Mouse (Mus musculus) myocyte (in vitro differentiated cells): ENCODE data around the gene Palmd.

Experiments used
- CEBPB ChIP-seq: IDR thresholded peaks from 2 replicates; pipeline ENCODE4 v1.6.1; 2011; ENCODE audit warnings: mild to moderate bottlenecking, moderate library complexity; ENCODE audit not compliant: poor library complexity, insufficient read depth, severe bottlenecking
- E2F4 ChIP-seq: IDR thresholded peaks from one replicate; pipeline ENCODE4 v1.6.1; 2011; ENCODE audit warnings: mild to moderate bottlenecking, control low read depth, moderate library complexity; ENCODE audit not compliant: insufficient read depth
- MAX ChIP-seq: IDR thresholded peaks from one replicate; pipeline ENCODE4 v1.6.1; 2011; ENCODE audit warnings: low read depth, mild to moderate bottlenecking, control low read depth
- MYOD1 ChIP-seq, 3 experiments: IDR thresholded peaks; one replicate each; pipeline ENCODE4 v1.6.1; 2011; ENCODE audit warnings: control low read depth in 2 of 3, low read depth in 2 of 3, mild to moderate bottlenecking in 2 of 3, moderate library complexity in 1 of 3; ENCODE audit not compliant: insufficient read length in 2 of 3, control insufficient read depth in 1 of 3
- MYOG ChIP-seq, 3 experiments: IDR thresholded peaks; one replicate each; pipeline ENCODE4 v1.6.1; 2011; ENCODE audit warnings: control low read depth in 2 of 3, low read depth in 2 of 3, mild to moderate bottlenecking in 2 of 3; ENCODE audit not compliant: insufficient read length in 2 of 3, control insufficient read depth in 1 of 3, insufficient read depth in 1 of 3
- POLR2A ChIP-seq: IDR thresholded peaks from one replicate; pipeline ENCODE4 v1.6.1; 2011; ENCODE audit warnings: low read depth, mild to moderate bottlenecking, control low read depth, moderate library complexity; ENCODE audit not compliant: insufficient read length
- POLR2AphosphoS2 ChIP-seq: IDR thresholded peaks from one replicate; pipeline ENCODE4 v1.6.1; 2011; ENCODE audit warnings: low read depth, control low read depth; ENCODE audit not compliant: insufficient read length
- REST ChIP-seq: IDR thresholded peaks from one replicate; pipeline ENCODE4 v1.6.1; 2011; ENCODE audit warnings: mild to moderate bottlenecking, control low read depth, moderate library complexity; ENCODE audit not compliant: insufficient read depth, insufficient read length
- SRF ChIP-seq: IDR thresholded peaks from one replicate; pipeline ENCODE4 v1.6.1; 2011; ENCODE audit warnings: low read depth; ENCODE audit not compliant: control insufficient read depth, insufficient read length
- TCF12 ChIP-seq: IDR thresholded peaks from one replicate; pipeline ENCODE4 v1.6.1; 2011; ENCODE audit warnings: mild to moderate bottlenecking, control low read depth; ENCODE audit not compliant: poor library complexity, insufficient read depth, severe bottlenecking
- USF1 ChIP-seq: IDR thresholded peaks from one replicate; pipeline ENCODE4 v1.6.1; 2011; ENCODE audit warnings: low read depth, mild to moderate bottlenecking, control low read depth, moderate library complexity

GRCm38 (mm10) chr3:116891436-116892205, 77.2 kb downstream of the Palmd start:
- TF ChIP-seq POLR2A, result no peak
- TF ChIP-seq USF1, result no peak
- TF ChIP-seq TCF12, result no peak
- TF ChIP-seq E2F4, result no peak
- no peak for TF ChIP-seq POLR2AphosphoS2
- no peak for TF ChIP-seq SRF
- TF ChIP-seq CEBPB, result no peak
- no peak for TF ChIP-seq MAX
- no peak for TF ChIP-seq MYOD1 (IDR thresholded peaks at IDR 0.05; ENCODE audit: control insufficient read depth in 1 of 3, insufficient read length in 2 of 3, low read depth in 2 of 3)
- no peak for TF ChIP-seq REST
- no peak for TF ChIP-seq MYOG (IDR thresholded peaks at IDR 0.05; ENCODE audit: control insufficient read depth in 1 of 3, insufficient read depth in 1 of 3, insufficient read length in 2 of 3, low read depth in 2 of 3)
